Mouse (Mus musculus) CH12.LX (cell line): Measurements from ENCODE around the gene Rsph6a. TPM values are rescaled to one million over a fixed set of nuclear protein-coding genes. Genes with fewer than 3 reads are reported as not detected.
A peak's percentile ranks its signal among the peaks of the same experiment; 100 is the strongest.

Experiments
- DNase-seq: peaks from one replicate; pipeline ENCODE4 v3.0.0-alpha.2; 2013; ENCODE audit errors: extremely low read depth
- H3K27ac ChIP-seq: 2 replicates; pipeline ENCODE4 v1.5.1; 2012; ENCODE audit warnings: low read depth, mild to moderate bottlenecking, control low read depth, moderate library complexity; ENCODE audit not compliant: insufficient read depth
- H3K27me3 ChIP-seq: replicated peaks from 2 replicates; pipeline ENCODE3; 2012; ENCODE audit warnings: inconsistent platforms
- H3K36me3 ChIP-seq, 2 experiments: replicated peaks in 1 of 2; 2 replicates each; pipeline versions ENCODE3 to v1.6.1; 2012; ENCODE audit warnings: inconsistent platforms in 1 of 2, low read length in 1 of 2, mild to moderate bottlenecking in 1 of 2, mixed read lengths in 1 of 2, moderate library complexity in 1 of 2; ENCODE audit not compliant: control insufficient read depth in 1 of 2, insufficient read depth in 1 of 2
- H3K4me1 ChIP-seq, 2 experiments: 2 replicates each; pipeline ENCODE4 v1.6.1; 2012; ENCODE audit warnings: inconsistent platforms in 1 of 2, moderate library complexity in 1 of 2; ENCODE audit not compliant: insufficient read depth in 2 of 2, control insufficient read depth in 1 of 2
- H3K4me2 ChIP-seq: 2 replicates; pipeline ENCODE4 v1.6.1; 2012; ENCODE audit warnings: low read depth, mild to moderate bottlenecking, control low read depth; ENCODE audit not compliant: poor library complexity, insufficient read depth, severe bottlenecking
- H3K4me3 ChIP-seq, 3 experiments: fragments of 150-350 bp in 1 of 3; sonication (generic) in 1 of 3; replicated peaks in 1 of 3; 2 replicates each; pipeline versions ENCODE3 to v1.5.1; 2011 to 2012; ENCODE audit warnings: low read depth in 2 of 3, low read length in 2 of 3, mild to moderate bottlenecking in 2 of 3, moderate library complexity in 2 of 3, control low read depth in 1 of 3, improper control_type of control experiment in 1 of 3, inconsistent platforms in 1 of 3, mixed read lengths in 1 of 3; ENCODE audit not compliant: poor library complexity in 1 of 3
- H3K79me2 ChIP-seq: replicated peaks from 2 replicates; pipeline ENCODE4 v1.6.1; 2012; ENCODE audit warnings: mild to moderate bottlenecking, moderate library complexity; ENCODE audit not compliant: control insufficient read depth, poor library complexity, insufficient read depth, severe bottlenecking; ENCODE audit errors: extremely low read depth
- H3K9ac ChIP-seq: 2 replicates; pipeline ENCODE4 v1.6.1; 2012; ENCODE audit warnings: low read depth, mild to moderate bottlenecking, control low read depth, moderate library complexity; ENCODE audit not compliant: insufficient read depth
- H3K9me3 ChIP-seq: replicated peaks from 2 replicates; pipeline ENCODE3; 2012; ENCODE audit warnings: low read length, inconsistent platforms, mixed read lengths
- BHLHE40 ChIP-seq: IDR thresholded peaks from 2 replicates; pipeline ENCODE4 v1.6.1; 2011; ENCODE audit warnings: mild to moderate bottlenecking, low read depth, low read length, improper control_type of control experiment
- CHD1 ChIP-seq: IDR thresholded peaks from 2 replicates; pipeline ENCODE4 v1.6.1; 2012; ENCODE audit warnings: low read depth, low read length, improper control_type of control experiment, inconsistent platforms
- CTCF ChIP-seq, 2 experiments: IDR thresholded peaks in 1 of 2; conservative IDR thresholded peaks in 1 of 2; 2 replicates each; pipeline ENCODE4 v1.5.1; 2011 to 2012; ENCODE audit warnings: low read depth in 2 of 2, low read length in 2 of 2, improper control_type of control experiment in 1 of 2, inconsistent platforms in 1 of 2, mild to moderate bottlenecking in 1 of 2, moderate library complexity in 1 of 2
- ELF1 ChIP-seq: IDR thresholded peaks from 2 replicates; pipeline ENCODE4 v1.6.1; 2014; ENCODE audit warnings: low read depth, mild to moderate bottlenecking, inconsistent platforms, low read length, improper control_type of control experiment
- EP300 ChIP-seq: IDR thresholded peaks from 2 replicates; pipeline ENCODE4 v1.6.1; 2011; ENCODE audit warnings: low read length, improper control_type of control experiment
- HCFC1 ChIP-seq: IDR thresholded peaks from 2 replicates; pipeline ENCODE4 v1.6.1; 2012; ENCODE audit warnings: low read depth, mild to moderate bottlenecking, inconsistent platforms, low read length, improper control_type of control experiment
- JUND ChIP-seq: conservative IDR thresholded peaks from 2 replicates; pipeline ENCODE4 v1.6.1; 2011; ENCODE audit warnings: low read depth, low read length, improper control_type of control experiment
- MAFK ChIP-seq: IDR thresholded peaks from 2 replicates; pipeline ENCODE4 v1.6.1; 2011; ENCODE audit warnings: low read length, improper control_type of control experiment; ENCODE audit not compliant: insufficient replicate concordance
- MAZ ChIP-seq: IDR thresholded peaks from 2 replicates; pipeline ENCODE4 v1.6.1; 2012; ENCODE audit warnings: low read depth, mild to moderate bottlenecking, inconsistent platforms, low read length, improper control_type of control experiment, moderate library complexity
- MEF2A ChIP-seq: IDR thresholded peaks from 2 replicates; pipeline ENCODE4 v1.6.1; 2014; ENCODE audit warnings: low read depth, mild to moderate bottlenecking, inconsistent platforms, low read length, improper control_type of control experiment, borderline replicate concordance
- NELFE ChIP-seq: IDR thresholded peaks from 2 replicates; pipeline ENCODE4 v1.6.1; 2011; ENCODE audit warnings: low read depth, low read length, improper control_type of control experiment
- PAX5 ChIP-seq: IDR thresholded peaks from 2 replicates; pipeline ENCODE4 v1.6.1; 2012; ENCODE audit warnings: low read length, inconsistent platforms, mixed read lengths
- POLR2A ChIP-seq: IDR thresholded peaks from 2 replicates; pipeline ENCODE4 v1.6.1; 2011; ENCODE audit warnings: low read depth, mild to moderate bottlenecking, improper control_type of control experiment, low read length
- RAD21 ChIP-seq: IDR thresholded peaks from 2 replicates; pipeline ENCODE4 v1.6.1; 2011; ENCODE audit warnings: low read depth, mild to moderate bottlenecking, low read length, improper control_type of control experiment, moderate library complexity
- RCOR1 ChIP-seq: conservative IDR thresholded peaks from 2 replicates; pipeline ENCODE4 v1.6.1; 2012; ENCODE audit warnings: low read depth, mild to moderate bottlenecking, inconsistent platforms, low read length, improper control_type of control experiment
- SMC3 ChIP-seq: IDR thresholded peaks from 2 replicates; pipeline ENCODE4 v1.6.1; 2011; ENCODE audit warnings: low read depth, low read length, improper control_type of control experiment
- TBP ChIP-seq: conservative IDR thresholded peaks from 2 replicates; pipeline ENCODE4 v1.6.1; 2011; ENCODE audit warnings: low read depth, low read length, improper control_type of control experiment
- TCF12 ChIP-seq: IDR thresholded peaks from 2 replicates; pipeline ENCODE4 v1.6.1; 2014; ENCODE audit warnings: low read depth, mild to moderate bottlenecking, inconsistent platforms, low read length, improper control_type of control experiment
- UBTF ChIP-seq: IDR thresholded peaks from 2 replicates; pipeline ENCODE4 v1.6.1; 2012; ENCODE audit warnings: low read depth, mild to moderate bottlenecking, inconsistent platforms, low read length, improper control_type of control experiment, moderate library complexity
- USF1 ChIP-seq: IDR thresholded peaks from 2 replicates; pipeline ENCODE4 v1.6.1; 2014; ENCODE audit warnings: low read depth, mild to moderate bottlenecking, inconsistent platforms, low read length, improper control_type of control experiment
- ZC3H11A ChIP-seq: IDR thresholded peaks from 2 replicates; pipeline ENCODE4 v1.6.1; 2012; ENCODE audit warnings: low read depth, mild to moderate bottlenecking, inconsistent platforms, low read length, improper control_type of control experiment
- ZKSCAN1 ChIP-seq: IDR thresholded peaks from 2 replicates; pipeline ENCODE4 v1.6.1; 2012; ENCODE audit warnings: low read depth, inconsistent platforms, low read length, improper control_type of control experiment, borderline replicate concordance
- ZMIZ1 ChIP-seq: IDR thresholded peaks from 2 replicates; pipeline ENCODE4 v1.6.1; 2012; ENCODE audit warnings: low read depth, mild to moderate bottlenecking, inconsistent platforms, low read length, improper control_type of control experiment
- dilution Hi-C: fragments of 300-500 bp; cut with MboI; formaldehyde crosslinking; loops from 2 replicates; pipeline ENCODE4 v1.14.3; 2020; ENCODE audit warnings: low sequenced_read_pairs; ENCODE audit not compliant: extremely low pct_unique_long_range_greater_than_20kb, extremely low pct_ligation_motif_present
- in situ Hi-C: fragments of 300-500 bp; cut with MboI; formaldehyde crosslinking; loops from 3 replicates; pipeline ENCODE4 v1.14.3; 2019; ENCODE audit warnings: low sequenced_read_pairs, low pct_ligation_motif_present, low pct_unique_long_range_greater_than_20kb, mixed read lengths
- polyA plus RNA-seq: library from polyadenylated mRNA; unstranded; fragments of >175 nt; gene quantifications from 2 replicates; pipeline ENCODE4 v1.2.1, GENCODE M21; 2012; ENCODE audit warnings: low read depth; ENCODE audit not compliant: insufficient read length
- total RNA-seq, 2 experiments: library from RNA; depleted of rRNA; stranded (reverse); fragments of 300-350 nt in 1 of 2; fragments of >200 nt in 1 of 2; gene quantifications; 2 replicates each; pipeline ENCODE4 v1.2.3; 2012 to 2014

The Rsph6a gene
- total and polyA plus RNA-seq, 3 experiments: 0.25 TPM; not detected in 2

DNA sequence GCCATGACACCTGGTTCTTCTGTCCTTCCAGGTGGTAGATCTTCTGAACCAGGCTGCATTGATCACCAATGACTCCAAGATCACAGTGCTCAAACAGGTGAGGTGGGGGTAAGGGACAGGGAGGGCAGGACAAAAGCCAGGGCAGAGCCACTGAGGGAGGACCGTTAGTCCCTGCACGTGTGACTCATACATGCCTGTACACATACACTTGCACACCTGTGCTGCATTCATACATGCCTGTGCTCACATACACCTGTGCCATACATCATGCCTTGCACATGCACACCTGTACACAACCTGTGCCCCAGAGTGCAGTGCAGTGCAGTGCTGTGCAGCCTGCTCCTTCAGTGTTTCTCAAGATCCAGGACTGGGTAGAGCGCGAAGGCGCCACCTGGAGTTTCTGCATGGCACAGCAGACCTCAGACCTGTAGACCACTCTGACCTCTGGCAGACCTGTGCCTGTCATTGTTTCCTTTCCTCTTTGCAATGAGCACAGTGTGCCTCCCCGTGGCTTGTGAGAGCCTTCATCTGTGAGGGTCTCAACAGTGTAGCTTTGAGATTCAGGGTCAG lies 25.3 kb upstream of the Rsph6a start:
- TF ChIP-seq ZKSCAN1 (no peak), CTCF (conservative IDR thresholded peaks at IDR 0.05 in 1 of 2, IDR thresholded peaks at IDR 0.05 in 1 of 2; ENCODE audit: low read depth in 2 of 2, low read length in 2 of 2) (peak; percentile 52 to 79), SMC3 (peak; percentile 68), RAD21 (peak; percentile 54)
- peaks cover 33% of the 10 kb centered on the region for H3K79me2 ChIP-seq
- no peak overlapping the region for H3K4me2 ChIP-seq
- H3K36me3 ChIP-seq: peaks cover 52 to 62% of the 10 kb centered on the region in 2 experiments
- H3K27ac ChIP-seq: no peak overlapping the region
- no peak overlapping the region for H3K4me3 ChIP-seq
- H3K9me3 ChIP-seq: no peaks in the 10 kb centered on the region
- in situ Hi-C loops (loop anchor here (10.0 kb wide), 1 partner anchor 134 kb away; no protein-coding TSS in a partner anchor), dilution Hi-C loops (no loop called here)
- no peak overlapping the region for H3K9ac ChIP-seq
- peaks cover 15 to 25% of the 10 kb centered on the region in 2 experiments for H3K4me1 ChIP-seq
- peak; percentile 69 for DNase-seq
- H3K27me3 ChIP-seq: no peaks in the 10 kb centered on the region

DNA sequence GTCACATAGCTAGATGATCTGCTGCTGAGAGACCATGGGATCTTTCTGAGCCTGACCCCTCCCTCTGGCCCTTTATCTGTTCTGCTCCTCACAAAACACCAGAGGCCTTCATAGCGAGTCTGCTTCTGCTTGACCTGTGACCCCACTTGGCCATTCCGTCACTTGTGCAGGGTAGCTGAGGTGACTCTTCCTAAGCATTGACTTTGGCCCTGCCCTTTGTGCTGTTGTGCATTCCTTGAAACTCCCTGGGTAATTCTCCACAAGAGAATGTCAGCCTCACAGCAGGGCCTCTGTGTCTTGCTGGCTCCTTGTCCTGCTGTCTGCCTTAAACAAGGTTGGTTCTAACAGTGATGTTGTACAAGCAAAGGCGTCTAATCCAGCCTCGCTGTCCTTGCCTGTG lies 22.8 kb upstream of the Rsph6a start:
- Histone ChIP-seq H3K36me3 (peaks cover 74 to 84% of the 10 kb centered on the region in 2 experiments), H3K4me1 (peaks cover 7 to 11% of the 10 kb centered on the region in 2 experiments), H3K4me2 (no peak overlapping the region), H3K27ac (no peak overlapping the region), H3K9ac (no peak overlapping the region), H3K27me3 (no peaks in the 10 kb centered on the region), H3K9me3 (no peaks in the 10 kb centered on the region), H3K79me2 (peaks cover 11% of the 10 kb centered on the region), H3K4me3 (no peak overlapping the region)
- in situ Hi-C loops (no loop called here), dilution Hi-C loops (no loop called here)
- no peak for TF ChIP-seq ELF1
- TF ChIP-seq BHLHE40: no peak
- TF ChIP-seq RAD21: no peak
- TF ChIP-seq CTCF (conservative IDR thresholded peaks at IDR 0.05 in 1 of 2, IDR thresholded peaks at IDR 0.05 in 1 of 2; ENCODE audit: low read depth in 2 of 2, low read length in 2 of 2): no peak
- no peak for TF ChIP-seq MEF2A
- DNase-seq: no peak

DNA sequence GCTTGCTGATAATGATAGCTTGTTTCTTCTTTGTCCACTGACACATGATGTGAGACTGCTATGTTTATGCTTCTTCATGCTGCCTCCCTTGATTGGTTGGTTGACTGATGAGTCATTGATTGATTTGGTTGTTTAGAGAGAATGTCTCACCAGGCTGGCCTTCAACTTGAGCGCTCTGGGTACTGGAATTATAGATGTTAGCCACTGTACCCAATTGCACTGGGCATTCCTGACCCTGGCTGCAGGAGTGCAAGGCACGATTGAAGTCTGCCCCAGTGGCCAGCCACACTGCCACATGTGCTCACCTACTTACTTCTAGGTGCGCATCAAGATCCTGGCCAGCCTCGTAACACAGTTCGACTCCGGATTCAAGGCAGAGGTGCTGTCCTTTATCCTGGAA lies 9.9 kb upstream of the Rsph6a start:
- dilution Hi-C loops: no loop called here
- Histone ChIP-seq H3K4me1 (peaks cover 0 to 2% of the 10 kb centered on the region in 2 experiments; a peak in 1 of 4 replicates), H3K9ac (no peak overlapping the region), H3K4me3 (no peak overlapping the region), H3K9me3 (no peaks in the 10 kb centered on the region), H3K36me3 (peaks cover 98 to 99% of the 10 kb centered on the region in 2 experiments), H3K79me2 (no peaks in the 10 kb centered on the region), H3K27ac (no peak overlapping the region), H3K27me3 (no peaks in the 10 kb centered on the region), H3K4me2 (no peak overlapping the region)
- TF ChIP-seq MAFK (no peak), TBP (no peak), UBTF (no peak), USF1 (no peak), MEF2A (no peak), ZMIZ1 (no peak), ZC3H11A (no peak), CHD1 (no peak), POLR2A (no peak), TCF12 (no peak), JUND (no peak), EP300 (no peak), HCFC1 (no peak), SMC3 (no peak), MAZ (no peak), RAD21 (no peak), NELFE (no peak), PAX5 (no peak), RCOR1 (no peak)
- no peak for DNase-seq
- in situ Hi-C loops: no loop called here
